Mouse (Mus musculus): Measurements from ENCODE around the gene Ppp1r13l.

DNA sequence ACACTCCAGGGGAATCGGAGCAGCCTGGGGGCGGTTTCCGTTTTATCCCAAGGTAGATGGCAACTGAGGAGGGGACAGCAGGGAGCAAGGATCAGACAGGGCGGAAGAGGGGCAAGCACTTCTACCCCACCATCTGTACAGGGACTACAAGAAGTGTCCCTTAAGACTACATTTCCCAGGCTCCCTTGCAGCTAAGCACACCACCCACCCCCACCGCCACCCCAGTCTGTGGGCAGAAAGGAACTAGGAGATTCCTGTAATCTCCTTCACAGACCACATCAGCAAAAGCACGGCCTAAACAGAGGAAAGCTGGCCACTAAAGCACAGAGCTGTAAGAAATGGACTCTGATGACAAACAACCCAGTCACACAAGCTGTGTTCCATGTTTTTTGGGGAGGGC is 66.8 kb downstream of the Ppp1r13l start:
- TF ChIP-seq CTCF (IDR thresholded peaks at IDR 0.05; ENCODE audit: low read depth, low read length): no peak
- TF ChIP-seq POLR2A (IDR thresholded peaks at IDR 0.05; ENCODE audit: borderline replicate concordance, low read depth, low read length): no peak

Data from bone marrow macrophage, adult 2 months (primary cell).